Mouse (Mus musculus): ENCODE measurements around the gene Rhoj. TPM values are rescaled to one million over a fixed set of nuclear protein-coding genes. Genes with fewer than 3 reads are reported as not detected.
"Not testable (repeated sequence)": the region's sequence is repeated elsewhere in the genome, so short reads cannot be mapped to it uniquely, and the experiment has no call there.

Gene Rhoj
- polyA plus RNA-seq, 1 experiment from 2014 or later: 19.7 TPM

DNA sequence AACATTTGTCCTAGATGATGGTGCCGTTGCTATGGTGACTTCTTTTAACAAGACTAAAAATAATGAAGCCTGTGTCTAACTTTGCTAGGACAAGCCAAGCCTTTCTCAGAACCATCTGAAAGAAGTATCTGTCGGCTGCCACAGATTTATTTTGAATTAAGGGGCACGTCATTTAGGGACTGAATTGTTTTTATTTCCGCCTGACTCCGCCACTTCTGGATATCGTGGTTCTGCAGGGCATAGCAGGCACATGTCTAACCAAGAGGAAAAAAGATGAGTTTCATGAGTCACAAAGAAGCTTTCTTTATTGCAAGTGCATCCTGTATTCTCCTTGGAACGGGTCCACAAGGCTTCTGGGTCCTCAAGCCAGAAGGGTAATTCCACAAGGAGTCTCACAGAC, 116.2 kb downstream of the Rhoj start:
- WGBS: 69% methylated on average over 7 of the region's 7 CpGs
- Histone ChIP-seq H3K4me3 (replicated peaks; ENCODE audit: low read depth, low read length) (no peak overlapping the region), H3K9me3 (ENCODE audit: control insufficient read depth, low read length) (no peaks in the 10 kb centered on the region), H3K4me2 (ENCODE audit: low read length) (no peak overlapping the region), H3K36me3 (ENCODE audit: control insufficient read depth, insufficient read depth, low read length) (no peaks in the 10 kb centered on the region), H3K27me3 (ENCODE audit: control insufficient read depth, insufficient read depth, low read length) (no peaks in the 10 kb centered on the region), H3K4me1 (ENCODE audit: control insufficient read depth, insufficient read depth, low read length) (no peaks in the 10 kb centered on the region), H3K27ac (replicated peaks; ENCODE audit: low read depth, low read length) (no peak overlapping the region), H3K9ac (replicated peaks; ENCODE audit: low read length) (no peak overlapping the region)
- ATAC-seq (ENCODE audit: low FRiP score, low TSS enrichment): no peak
- DNase-seq: peak; percentile 3

DNA sequence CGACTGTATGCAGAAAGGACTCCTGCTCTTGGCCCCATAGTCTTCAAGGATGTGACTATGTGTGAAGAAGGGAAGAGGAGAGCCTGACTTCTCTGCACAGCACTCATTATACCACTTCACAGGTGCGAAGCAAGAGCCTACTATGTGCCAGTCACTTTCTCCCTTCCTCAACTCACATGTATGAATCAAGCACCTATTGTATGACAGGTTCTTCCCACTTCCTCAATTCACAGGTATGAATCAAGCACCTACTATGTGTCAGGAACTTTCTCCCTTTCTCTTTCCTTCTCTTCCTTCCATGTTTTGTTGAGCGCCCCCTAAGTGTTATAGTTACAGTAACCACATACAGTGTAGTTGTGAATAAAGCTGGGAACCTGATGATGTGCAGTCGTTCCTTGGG, 116.7 kb downstream of the Rhoj start:
- no peaks in the 10 kb centered on the region for H3K36me3 ChIP-seq (ENCODE audit: control insufficient read depth, insufficient read depth, low read length)
- no peak overlapping the region for H3K4me2 ChIP-seq (ENCODE audit: low read length)
- no peak overlapping the region for H3K27ac ChIP-seq (replicated peaks; ENCODE audit: low read depth, low read length)
- no peak for ATAC-seq (ENCODE audit: low FRiP score, low TSS enrichment)
- no peaks in the 10 kb centered on the region for H3K4me1 ChIP-seq (ENCODE audit: control insufficient read depth, insufficient read depth, low read length)
- no peaks in the 10 kb centered on the region for H3K9me3 ChIP-seq (ENCODE audit: control insufficient read depth, low read length)
- no peaks in the 10 kb centered on the region for H3K27me3 ChIP-seq (ENCODE audit: control insufficient read depth, insufficient read depth, low read length)
- WGBS: 91% methylated on average over 4 of the region's 4 CpGs
- no peak overlapping the region for H3K9ac ChIP-seq (replicated peaks; ENCODE audit: low read length)
- no peak overlapping the region for H3K4me3 ChIP-seq (replicated peaks; ENCODE audit: low read depth, low read length)
- DNase-seq: no peak

DNA sequence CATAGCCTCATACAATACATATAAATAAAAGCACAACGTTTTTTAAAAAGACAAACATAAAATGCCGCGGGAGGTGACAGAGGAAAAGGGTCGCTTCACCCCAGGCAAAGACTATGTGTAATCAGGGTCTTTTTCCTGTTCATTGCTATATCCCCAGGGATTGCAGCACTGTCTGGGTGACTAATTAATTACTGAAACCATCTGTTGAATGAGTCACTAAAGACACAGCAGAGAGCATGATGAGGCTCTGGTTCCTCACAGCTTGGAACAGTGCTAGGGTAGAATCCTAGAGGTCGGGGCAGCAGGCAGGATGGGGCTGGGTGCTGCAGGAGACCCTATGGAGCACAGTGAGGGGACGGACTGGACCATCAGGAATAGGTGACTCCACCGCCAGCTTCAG, 117.8 kb downstream of the Rhoj start:
- Histone ChIP-seq H3K36me3 (ENCODE audit: control insufficient read depth, insufficient read depth, low read length) (no peaks in the 10 kb centered on the region), H3K27me3 (ENCODE audit: control insufficient read depth, insufficient read depth, low read length) (no peaks in the 10 kb centered on the region), H3K9me3 (ENCODE audit: control insufficient read depth, low read length) (no peaks in the 10 kb centered on the region), H3K4me2 (ENCODE audit: low read length) (no peak overlapping the region), H3K27ac (replicated peaks; ENCODE audit: low read depth, low read length) (no peak overlapping the region), H3K4me3 (replicated peaks; ENCODE audit: low read depth, low read length) (no peak overlapping the region), H3K4me1 (ENCODE audit: control insufficient read depth, insufficient read depth, low read length) (no peaks in the 10 kb centered on the region), H3K9ac (replicated peaks; ENCODE audit: low read length) (no peak overlapping the region)
- 88% methylated on average over 7 of the region's 7 CpGs for WGBS
- ATAC-seq (ENCODE audit: low FRiP score, low TSS enrichment) (no peak), DNase-seq (no peak)

DNA sequence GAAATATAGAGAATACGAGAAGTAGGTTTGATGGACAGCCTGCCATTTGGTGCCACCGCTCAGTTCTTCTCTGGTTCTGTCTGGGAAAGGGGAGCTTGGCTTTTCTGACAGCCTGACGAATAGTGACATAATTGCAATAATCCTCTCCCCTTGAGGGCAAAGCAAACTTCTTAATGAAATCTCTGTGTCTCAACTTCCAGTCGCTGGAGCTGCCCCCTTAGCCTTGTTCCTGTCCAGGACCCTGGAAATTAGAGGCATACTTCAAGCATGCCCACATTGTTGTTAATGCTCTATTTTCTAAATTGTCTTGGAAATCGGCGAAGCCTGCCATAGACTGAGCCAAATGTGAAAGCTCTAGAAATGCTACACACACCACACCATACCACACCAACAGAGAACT, 120.6 kb downstream of the Rhoj start:
- H3K9ac ChIP-seq (replicated peaks; ENCODE audit: low read length): no peak overlapping the region
- H3K27ac ChIP-seq (replicated peaks; ENCODE audit: low read depth, low read length): no peak overlapping the region
- H3K27me3 ChIP-seq (ENCODE audit: control insufficient read depth, insufficient read depth, low read length): no peaks in the 10 kb centered on the region
- no peaks in the 10 kb centered on the region for H3K36me3 ChIP-seq (ENCODE audit: control insufficient read depth, insufficient read depth, low read length)
- H3K9me3 ChIP-seq (ENCODE audit: control insufficient read depth, low read length): no peaks in the 10 kb centered on the region
- no peak overlapping the region for H3K4me3 ChIP-seq (replicated peaks; ENCODE audit: low read depth, low read length)
- WGBS: 78% methylated on average over 6 of the region's 6 CpGs
- no peaks in the 10 kb centered on the region for H3K4me1 ChIP-seq (ENCODE audit: control insufficient read depth, insufficient read depth, low read length)
- ATAC-seq (ENCODE audit: low FRiP score, low TSS enrichment) (no peak), DNase-seq (no peak)
- H3K4me2 ChIP-seq (ENCODE audit: low read length): no peak overlapping the region

DNA sequence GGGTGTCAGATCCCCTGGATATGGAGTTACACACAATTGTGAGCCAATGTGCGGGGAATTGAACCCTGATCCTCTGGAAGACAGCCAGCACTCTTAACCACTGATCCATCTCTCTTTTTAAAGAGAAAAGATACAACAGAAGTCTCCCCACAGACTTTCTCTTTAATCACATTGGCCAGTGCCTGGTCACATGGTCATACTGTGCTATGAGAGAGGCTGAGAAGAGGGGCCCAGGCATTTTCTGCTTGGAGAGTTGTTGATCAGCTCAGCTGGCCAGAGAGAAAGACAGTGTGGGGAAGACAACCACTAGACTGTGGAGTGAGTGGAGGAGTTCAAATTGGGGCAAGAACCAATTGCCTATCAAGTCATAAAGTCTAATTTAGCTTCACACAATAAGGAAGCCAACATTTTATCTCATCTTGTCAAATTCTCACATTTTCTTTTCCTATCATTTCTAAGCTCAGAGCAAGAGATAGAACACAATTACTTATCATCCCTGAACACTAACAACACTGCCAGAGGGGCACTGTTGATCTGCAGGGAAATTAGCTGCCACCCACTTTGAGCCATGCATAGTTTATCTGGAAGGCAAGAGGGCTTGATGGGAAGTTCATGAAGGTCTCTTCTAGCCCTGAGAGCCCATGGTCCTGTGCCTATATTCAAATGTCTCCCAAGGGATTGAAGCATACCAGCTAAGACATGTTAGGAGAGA, 121.7 kb downstream of the Rhoj start:
- DNase-seq (no peak), ATAC-seq (ENCODE audit: low FRiP score, low TSS enrichment) (no peak)
- H3K9ac ChIP-seq (replicated peaks; ENCODE audit: low read length): no peak overlapping the region
- 94% methylated on average over 1 of the region's 1 CpGs for WGBS
- no peak overlapping the region for H3K4me3 ChIP-seq (replicated peaks; ENCODE audit: low read depth, low read length)
- H3K27me3 ChIP-seq (ENCODE audit: control insufficient read depth, insufficient read depth, low read length): no peaks in the 10 kb centered on the region
- no peak overlapping the region for H3K27ac ChIP-seq (replicated peaks; ENCODE audit: low read depth, low read length)
- no peaks in the 10 kb centered on the region for H3K36me3 ChIP-seq (ENCODE audit: control insufficient read depth, insufficient read depth, low read length)
- no peaks in the 10 kb centered on the region for H3K4me1 ChIP-seq (ENCODE audit: control insufficient read depth, insufficient read depth, low read length)
- no peak overlapping the region for H3K4me2 ChIP-seq (ENCODE audit: low read length)
- no peaks in the 10 kb centered on the region for H3K9me3 ChIP-seq (ENCODE audit: control insufficient read depth, low read length)

DNA sequence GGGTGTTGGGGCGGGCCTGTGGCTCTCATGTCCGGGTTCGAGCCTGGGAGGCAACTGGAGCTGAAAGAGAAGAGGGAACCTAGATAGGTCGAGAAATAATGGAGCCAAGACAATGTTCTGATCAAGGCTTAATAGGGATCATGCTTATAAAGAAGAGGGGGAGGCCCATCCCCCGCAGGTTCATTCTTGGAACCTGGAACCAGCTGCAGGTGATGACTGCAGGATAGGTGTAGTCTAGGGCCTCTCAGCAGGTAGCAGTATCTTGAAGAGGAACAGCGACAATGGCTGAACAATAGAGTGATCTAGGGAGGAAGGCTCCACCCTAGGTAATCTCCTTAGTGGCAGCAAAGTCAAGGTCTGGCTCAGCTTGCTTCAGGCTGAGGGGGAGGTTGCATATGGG, 124.3 kb downstream of the Rhoj start:
- ATAC-seq (ENCODE audit: low FRiP score, low TSS enrichment); DNase-seq; H3K4me1 ChIP-seq (ENCODE audit: control insufficient read depth, insufficient read depth, low read length); H3K9ac ChIP-seq (replicated peaks; ENCODE audit: low read length); H3K27me3 ChIP-seq (ENCODE audit: control insufficient read depth, insufficient read depth, low read length); H3K9me3 ChIP-seq (ENCODE audit: control insufficient read depth, low read length); H3K4me2 ChIP-seq (ENCODE audit: low read length); H3K4me3 ChIP-seq (replicated peaks; ENCODE audit: low read depth, low read length); H3K36me3 ChIP-seq (ENCODE audit: control insufficient read depth, insufficient read depth, low read length); H3K27ac ChIP-seq (replicated peaks; ENCODE audit: low read depth, low read length): not testable (repeated sequence)
- 79% methylated on average over 6 of the region's 6 CpGs for WGBS

DNA sequence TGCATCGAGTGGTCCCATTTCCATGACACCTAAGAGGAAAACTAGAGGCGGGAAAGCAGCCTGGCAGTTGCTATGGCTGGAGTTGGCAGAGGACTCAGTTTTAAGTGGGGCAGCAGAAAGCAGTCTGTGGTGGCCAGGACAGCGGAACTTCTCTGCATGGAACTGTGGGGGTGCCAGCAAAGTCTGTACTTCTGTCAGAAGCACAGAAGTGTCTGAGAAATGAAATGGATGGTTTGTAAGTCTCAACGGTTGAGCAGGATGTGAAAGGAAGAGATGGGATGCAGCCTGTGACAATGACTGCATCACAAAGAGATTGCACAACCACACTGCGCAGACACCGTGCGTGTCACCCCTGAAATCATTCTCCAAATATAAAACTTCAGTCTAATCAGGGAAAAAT, 138.1 kb downstream of the Rhoj start:
- DNase-seq (no peak), ATAC-seq (ENCODE audit: low FRiP score, low TSS enrichment) (no peak)
- Histone ChIP-seq H3K4me1 (ENCODE audit: control insufficient read depth, insufficient read depth, low read length) (no peaks in the 10 kb centered on the region), H3K4me2 (ENCODE audit: low read length) (no peak overlapping the region), H3K9ac (replicated peaks; ENCODE audit: low read length) (no peak overlapping the region), H3K4me3 (replicated peaks; ENCODE audit: low read depth, low read length) (no peak overlapping the region), H3K9me3 (ENCODE audit: control insufficient read depth, low read length) (no peaks in the 10 kb centered on the region), H3K27ac (replicated peaks; ENCODE audit: low read depth, low read length) (no peak overlapping the region), H3K27me3 (ENCODE audit: control insufficient read depth, insufficient read depth, low read length) (no peaks in the 10 kb centered on the region), H3K36me3 (ENCODE audit: control insufficient read depth, insufficient read depth, low read length) (peaks cover 20% of the 10 kb centered on the region)
- WGBS: 94% methylated on average over 7 of the region's 7 CpGs

DNA sequence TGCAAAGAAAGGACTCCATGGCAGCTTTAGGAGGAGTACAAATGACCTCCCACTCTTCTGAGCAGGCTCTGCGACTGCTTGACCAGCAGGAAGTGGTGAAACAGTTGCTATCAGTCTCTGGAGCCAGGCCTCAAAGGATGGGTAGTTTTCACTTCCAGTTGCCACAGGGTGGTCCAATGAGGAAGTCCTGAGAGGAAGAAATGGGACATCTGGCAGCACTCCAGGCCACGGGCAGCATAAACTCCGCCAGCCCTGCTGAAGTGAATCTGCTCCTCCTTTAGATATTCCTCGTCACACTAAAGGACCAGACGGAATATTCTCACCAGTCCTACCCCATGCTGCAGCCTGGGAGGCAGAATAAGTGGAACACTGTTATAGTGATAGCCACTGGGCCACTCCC, 140.8 kb downstream of the Rhoj start:
- ATAC-seq (ENCODE audit: low FRiP score, low TSS enrichment) (no peak), DNase-seq (no peak)
- Histone ChIP-seq H3K27ac (replicated peaks; ENCODE audit: low read depth, low read length) (no peak overlapping the region), H3K27me3 (ENCODE audit: control insufficient read depth, insufficient read depth, low read length) (no peaks in the 10 kb centered on the region), H3K9ac (replicated peaks; ENCODE audit: low read length) (no peak overlapping the region), H3K4me1 (ENCODE audit: control insufficient read depth, insufficient read depth, low read length) (no peaks in the 10 kb centered on the region), H3K9me3 (ENCODE audit: control insufficient read depth, low read length) (no peaks in the 10 kb centered on the region), H3K36me3 (ENCODE audit: control insufficient read depth, insufficient read depth, low read length) (peaks cover 44% of the 10 kb centered on the region), H3K4me3 (replicated peaks; ENCODE audit: low read depth, low read length) (no peak overlapping the region), H3K4me2 (ENCODE audit: low read length) (no peak overlapping the region)
- 93% methylated on average over 5 of the region's 5 CpGs for WGBS

DNA sequence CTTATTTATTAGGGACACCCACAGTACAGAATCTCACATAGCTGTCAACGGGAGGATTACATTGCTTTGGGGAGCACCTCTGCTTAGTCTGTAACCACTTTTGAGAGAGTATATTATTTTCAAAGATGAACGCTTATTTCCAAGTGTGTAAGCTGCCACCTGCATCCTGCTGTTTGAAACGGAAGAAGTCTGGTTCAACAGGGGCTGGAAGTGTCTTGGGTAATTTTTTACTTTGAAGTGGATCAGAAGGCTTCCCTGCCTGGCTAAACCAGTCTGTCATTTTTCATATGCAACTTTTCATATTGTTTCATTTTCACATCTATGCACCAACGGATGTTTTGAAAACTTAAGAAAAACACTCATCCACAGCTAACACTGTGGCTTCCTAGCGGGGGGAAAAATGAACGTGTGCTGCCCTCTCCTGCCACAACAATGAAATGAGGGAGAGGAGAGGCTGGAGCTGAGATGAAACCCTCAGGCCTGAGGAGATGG, 141.4 kb downstream of the Rhoj start:
- Histone ChIP-seq H3K27ac (replicated peaks; ENCODE audit: low read depth, low read length) (no peak overlapping the region), H3K4me3 (replicated peaks; ENCODE audit: low read depth, low read length) (no peak overlapping the region), H3K27me3 (ENCODE audit: control insufficient read depth, insufficient read depth, low read length) (no peaks in the 10 kb centered on the region), H3K36me3 (ENCODE audit: control insufficient read depth, insufficient read depth, low read length) (peaks cover 44% of the 10 kb centered on the region), H3K4me2 (ENCODE audit: low read length) (no peak overlapping the region), H3K4me1 (ENCODE audit: control insufficient read depth, insufficient read depth, low read length) (no peaks in the 10 kb centered on the region), H3K9ac (replicated peaks; ENCODE audit: low read length) (no peak overlapping the region), H3K9me3 (ENCODE audit: control insufficient read depth, low read length) (no peaks in the 10 kb centered on the region)
- ATAC-seq (ENCODE audit: low FRiP score, low TSS enrichment) (no peak), DNase-seq (peak; percentile 31)
- WGBS: 80% methylated on average over 6 of the region's 6 CpGs

Measured in midbrain, embryonic 14.5 days (tissue).